Mouse (Mus musculus) cerebellum, postnatal 36 days (tissue): ENCODE data around the gene Pi4ka.

Experiments used
- DNase-seq, 2 experiments: peaks; one replicate each; pipeline ENCODE4 v3.0.0; 2021 to 2022; ENCODE audit warnings: mixed read lengths in 2 of 2

The Pi4ka gene

DNA sequence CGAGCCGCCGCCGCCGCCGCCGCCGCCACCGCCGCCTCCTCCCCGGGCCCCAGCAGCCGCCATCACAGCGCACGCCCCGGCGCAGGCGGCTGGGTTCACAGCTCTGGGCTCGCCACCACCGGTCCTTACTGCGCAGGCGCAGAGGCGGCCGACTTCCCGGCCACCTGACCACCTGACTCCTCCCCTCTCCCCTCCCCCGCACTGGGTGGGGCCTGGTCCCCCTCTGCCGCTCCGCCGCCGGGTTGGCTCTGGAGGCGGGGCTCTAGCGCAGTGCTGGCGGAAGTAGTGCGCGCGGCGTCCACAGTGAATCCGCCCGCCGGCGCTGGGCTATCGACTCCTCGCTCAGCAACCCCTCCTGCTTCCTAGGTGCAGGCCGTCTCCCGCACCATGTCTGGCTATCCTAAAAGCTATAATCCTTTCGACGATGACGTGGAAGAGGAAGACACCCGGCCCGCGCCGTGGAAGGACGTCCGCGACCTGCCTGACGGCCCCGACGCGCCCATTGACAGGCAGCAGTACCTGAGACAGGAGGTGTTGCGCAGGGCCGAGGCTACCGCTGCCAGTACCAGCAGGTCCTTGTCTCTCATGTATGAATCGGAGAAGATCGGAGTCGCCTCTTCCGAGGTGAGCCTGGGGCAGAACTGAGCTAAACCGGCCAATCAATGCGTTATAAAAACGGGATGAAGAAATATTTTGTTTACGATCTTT, at the start of gene Pi4ka, which contains the start of gene Snap29:
Gene Pi4ka, minus strand, starts transcription at position 579 of the 708 bp plus-strand sequence.
Gene Snap29, plus strand, starts transcription at position 251 of the 708 bp plus-strand sequence.
- DNase-seq: peak; percentile 99 to 100

DNA sequence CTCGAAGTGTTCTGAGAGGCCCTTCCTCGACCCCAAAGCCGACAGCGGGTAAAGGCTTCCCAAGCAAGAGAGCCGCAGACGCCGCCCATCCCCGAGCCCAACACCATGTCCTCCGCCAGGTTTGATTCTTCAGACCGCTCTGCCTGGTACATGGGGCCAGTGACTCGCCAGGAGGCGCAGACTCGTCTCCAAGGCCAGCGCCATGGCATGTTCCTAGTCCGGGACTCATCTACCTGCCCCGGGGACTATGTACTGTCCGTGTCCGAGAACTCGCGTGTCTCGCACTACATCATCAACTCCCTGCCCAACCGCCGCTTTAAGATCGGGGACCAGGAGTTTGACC, 46.2 kb upstream of the Pi4ka start:
- DNase-seq: peak; percentile 44 to 57

DNA sequence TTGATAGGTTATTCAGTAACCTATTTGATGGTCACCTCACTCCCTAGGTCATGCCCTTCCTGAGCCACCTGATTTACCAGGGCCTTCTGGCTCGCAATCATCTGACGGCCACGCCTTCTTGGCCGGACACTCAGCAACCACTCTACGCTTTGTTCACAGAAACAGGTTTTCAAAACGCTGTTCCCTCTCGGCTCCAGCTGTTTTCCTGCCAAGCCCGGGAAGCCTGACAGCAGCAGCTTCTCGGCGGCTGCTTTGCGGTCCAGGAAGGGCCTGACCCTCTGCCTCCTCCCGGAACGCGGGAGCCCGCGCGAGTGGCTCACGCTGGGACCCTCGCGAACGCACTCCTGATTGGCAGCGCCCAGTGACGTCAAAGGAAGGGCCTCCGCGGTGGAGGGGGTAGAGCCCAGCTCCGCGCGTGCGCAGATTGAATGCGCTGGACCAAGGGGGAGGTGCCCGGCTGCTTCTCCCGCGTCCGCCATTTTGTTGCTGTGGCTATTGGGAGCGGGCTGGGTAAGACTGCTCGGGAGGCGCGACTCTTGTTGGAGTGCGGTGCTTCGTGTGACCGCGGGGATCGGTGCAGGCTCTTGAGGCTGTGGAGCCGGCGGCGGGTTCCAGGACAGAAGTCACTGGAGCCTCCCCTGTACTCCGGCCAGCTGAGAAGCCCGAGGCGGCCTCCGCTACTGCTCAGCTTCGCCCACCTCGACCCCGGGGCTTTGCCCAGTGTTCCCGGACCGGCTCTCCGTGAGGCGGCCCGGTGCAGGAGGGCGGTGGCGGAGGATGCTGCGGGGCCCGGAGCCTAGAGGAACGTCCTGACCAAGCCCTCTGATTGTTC, 45.6 kb upstream of the Pi4ka start, which contains the start of gene Crkl:
Gene Crkl, plus strand, starts transcription at position 447 of the 832 bp plus-strand sequence.
- DNase-seq: peak; percentile 97 to 98

DNA sequence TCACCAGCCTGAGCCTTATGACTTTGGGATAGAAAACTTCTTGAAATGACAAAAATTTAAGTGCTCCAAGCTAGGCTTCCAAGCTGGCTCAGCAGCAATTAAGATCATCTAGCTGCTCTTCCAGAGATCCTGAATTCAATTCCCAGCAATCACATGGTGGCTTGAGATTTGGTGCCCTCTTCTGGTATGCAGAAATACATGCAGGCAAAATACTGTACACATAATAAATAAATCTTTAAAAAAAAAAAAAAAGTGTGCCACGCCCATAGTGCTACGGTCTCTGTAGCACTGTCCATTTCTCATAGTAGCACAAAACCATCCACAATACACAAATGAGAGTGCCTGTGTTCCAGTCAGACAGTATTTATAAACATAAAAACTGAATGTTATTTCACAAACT, 26.5 kb upstream of the Pi4ka start:
- no peak for DNase-seq

DNA sequence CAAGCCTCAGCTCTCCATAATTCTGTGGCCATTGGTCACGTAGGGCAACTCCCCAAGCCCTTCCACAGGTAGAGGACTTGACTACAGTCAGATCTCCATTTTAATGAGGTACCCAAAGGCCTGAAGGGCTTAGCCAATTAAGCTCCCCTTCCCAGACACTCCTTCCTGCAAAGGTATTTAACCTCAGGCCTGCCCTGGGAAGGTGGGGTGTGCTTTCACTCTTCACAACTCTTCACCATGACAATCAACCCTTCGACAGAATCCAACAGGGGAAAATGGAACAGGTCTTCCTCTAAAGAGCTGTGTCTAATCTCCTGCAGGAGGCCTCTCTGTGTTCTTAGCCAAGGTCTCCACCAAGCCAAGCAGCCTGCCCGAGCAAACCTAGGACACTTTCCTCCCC, 16.9 kb upstream of the Pi4ka start:
- no peak for DNase-seq

DNA sequence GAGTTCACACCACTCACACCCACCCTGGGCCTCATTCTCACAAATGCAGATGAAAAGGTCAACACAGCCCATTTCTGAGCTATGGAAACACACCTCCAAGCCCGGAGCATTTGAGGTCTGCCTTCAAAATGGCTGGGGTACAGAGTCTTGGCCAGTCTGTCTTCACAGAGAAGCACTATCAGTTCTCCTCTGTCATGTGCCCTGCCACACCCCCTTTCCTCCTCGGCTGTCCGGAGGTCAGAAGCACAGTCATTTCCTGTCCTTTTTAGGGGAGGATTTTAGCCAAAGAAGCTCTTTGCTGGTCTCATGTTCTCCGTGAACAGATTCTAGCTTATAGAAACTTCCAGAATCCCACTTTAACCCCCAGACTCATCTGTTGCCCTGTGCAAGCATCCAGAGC, 4.1 kb upstream of the Pi4ka start:
- no peak for DNase-seq

DNA sequence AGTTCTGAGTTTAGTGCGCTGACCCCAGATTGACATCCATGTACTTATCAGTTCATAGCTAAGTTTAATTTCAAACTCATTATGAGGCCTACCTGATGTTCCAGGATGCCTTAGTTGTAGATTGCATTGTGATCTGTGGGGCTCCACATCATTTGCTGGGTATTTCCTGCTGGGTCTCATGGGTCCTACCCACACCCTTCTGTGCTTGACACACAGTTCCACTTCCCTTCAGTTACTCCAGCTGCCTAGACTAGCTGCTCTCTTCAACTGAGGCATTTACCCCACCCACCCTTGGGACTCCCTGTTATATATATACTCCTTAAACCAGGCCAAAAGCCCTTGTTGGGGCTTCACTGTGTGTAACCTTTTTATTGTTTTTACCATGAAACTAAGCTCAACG, 2.9 kb upstream of the Pi4ka start:
- no peak for DNase-seq

DNA sequence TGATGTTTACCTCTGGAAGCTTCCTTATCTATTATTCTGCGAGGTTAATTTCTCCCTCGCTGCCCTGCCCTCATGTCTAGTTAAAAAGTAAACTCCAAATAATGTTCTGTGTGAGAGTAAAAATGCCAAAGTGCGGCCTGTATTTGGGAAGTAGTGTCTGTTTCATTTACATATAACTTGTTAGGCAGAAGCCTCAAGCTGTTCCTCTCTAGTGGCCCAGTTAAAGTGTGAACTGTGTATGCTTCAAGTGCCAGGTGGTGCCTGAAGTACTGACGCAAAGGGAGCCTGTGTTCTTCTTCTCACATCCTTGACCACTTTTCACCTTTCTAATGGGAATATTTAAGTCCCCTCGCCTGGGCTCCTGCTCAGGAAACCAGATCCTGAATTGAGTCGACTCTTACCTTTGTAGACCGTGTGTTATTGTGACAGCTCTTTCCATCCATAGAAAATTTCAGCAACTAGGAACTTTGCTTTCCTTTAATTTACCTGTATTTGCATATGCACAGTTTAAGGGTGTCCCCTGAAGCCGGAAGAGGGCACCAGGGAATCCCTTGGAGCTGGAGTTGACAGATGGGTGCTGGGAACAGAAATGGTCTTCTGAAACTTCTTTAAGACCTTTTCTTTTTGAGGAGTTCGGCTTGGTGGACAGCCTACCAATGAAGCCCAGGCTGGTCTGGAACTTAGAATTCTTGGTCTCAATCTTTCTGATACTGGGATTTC, 558 bp upstream of the Pi4ka start:
- peak in 1 of 2 experiments; percentile 20 for DNase-seq

DNA sequence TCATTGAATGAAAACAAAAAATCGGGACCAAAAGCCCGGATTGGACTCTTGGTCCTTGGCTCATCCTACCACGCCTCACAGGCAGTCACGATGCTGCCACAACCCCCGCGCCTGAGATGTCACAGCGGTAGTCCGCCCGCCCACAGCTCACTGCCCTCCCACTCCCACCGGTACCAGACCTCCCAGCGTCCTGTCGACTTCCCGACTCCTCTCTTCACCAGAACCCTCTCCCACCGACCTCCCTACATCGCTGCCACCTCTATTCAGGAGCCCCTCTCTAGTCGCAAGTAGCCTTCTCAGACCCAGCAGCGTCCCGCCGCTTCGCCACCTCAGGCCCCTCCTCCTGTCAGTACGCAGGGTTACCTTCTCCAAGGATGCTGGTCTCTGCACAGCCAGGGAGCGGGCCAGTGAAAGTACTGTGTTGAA, 830 bp downstream of the Pi4ka start:
- peak; percentile 71 to 72 for DNase-seq

DNA sequence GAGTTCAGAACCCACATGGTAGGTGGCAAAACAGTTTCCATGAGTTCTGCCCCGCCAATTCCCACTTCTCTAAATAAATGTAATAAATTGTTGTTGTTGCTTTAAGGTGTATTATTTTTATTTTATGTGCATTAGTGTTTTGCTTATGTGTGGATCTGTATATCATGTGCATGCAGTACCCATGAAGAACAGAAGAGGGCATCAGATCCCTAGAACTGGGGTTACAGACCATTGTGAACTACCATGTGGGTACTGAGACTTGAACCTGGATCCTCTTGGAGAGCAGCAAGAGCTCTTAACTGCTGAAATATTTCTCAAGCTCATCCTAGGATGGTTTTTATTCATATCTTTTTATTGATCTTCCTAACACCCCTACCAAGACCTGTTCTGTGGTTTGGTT, 3.3 kb downstream of the Pi4ka start:
- DNase-seq: peak in 1 of 2 experiments; percentile 41

DNA sequence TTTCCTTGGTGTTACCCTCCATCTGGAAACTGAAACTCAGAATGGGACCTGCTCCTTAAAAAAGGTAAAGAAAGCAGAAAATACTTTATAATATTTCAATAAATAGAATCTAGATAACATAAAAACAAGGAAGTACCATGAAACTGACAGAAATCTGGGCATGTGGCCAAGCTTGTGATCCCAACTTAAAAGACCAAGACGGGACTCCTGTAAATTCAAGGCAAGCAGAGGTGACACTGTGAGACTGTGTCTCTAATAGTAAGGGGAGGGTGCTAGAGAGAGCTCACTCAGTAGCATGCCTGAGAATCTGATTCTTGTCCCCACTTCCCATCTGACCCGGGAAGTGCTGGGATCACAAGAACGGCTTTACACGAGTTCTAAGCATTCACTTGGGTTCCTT, 13.3 kb downstream of the Pi4ka start:
- DNase-seq: no peak

DNA sequence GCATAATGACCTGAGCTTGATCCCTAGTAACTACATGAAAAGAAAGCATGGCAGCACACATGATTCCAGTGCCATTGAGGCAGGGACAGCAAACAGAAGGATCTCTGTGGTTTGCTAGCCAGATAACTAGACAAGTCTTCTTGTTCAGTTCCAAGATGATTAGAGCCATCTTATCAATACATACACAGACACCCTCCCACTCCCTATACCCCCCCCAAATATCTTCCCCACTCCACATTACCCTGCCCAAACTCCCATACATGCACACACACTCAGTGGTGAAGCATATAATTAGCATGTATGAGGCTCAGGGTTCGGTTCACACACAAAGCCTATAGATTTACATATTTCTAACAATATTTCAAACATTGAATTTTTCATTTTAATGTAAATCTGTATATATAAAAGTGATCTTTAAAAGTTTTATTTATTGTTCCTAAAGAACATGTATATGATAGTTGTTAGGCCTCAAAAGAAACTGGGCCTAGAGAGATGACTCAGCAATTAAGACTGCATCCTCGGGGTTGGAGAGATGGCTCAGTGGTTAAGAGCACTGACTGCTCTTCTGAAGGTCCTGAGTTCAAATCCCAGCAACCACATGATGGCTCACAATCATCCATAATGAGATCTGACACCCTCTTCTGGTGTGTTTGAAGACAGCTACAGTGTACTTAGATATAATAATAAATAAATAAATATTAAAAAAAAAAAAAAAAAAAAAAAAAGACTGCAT, 22.4 kb downstream of the Pi4ka start:
- DNase-seq: no peak

DNA sequence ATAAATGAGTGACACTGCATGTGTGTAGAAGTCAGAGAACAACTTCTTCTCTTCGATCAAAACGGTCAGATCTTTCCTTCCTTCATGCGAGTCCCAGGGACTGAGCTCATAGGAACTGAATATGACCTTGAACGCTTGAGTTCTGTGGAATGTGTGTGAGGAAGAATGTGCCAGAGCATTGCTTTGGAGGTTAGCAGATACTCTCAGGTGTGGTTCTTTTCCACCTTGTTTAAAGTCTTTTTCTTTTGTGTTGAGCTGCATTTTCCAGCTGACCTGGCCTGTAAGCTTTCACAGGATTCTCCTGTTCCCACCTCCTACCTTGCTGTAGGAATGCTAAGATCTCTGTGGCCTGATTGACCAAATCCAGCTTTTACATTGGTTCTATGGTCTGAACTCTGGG, 23.8 kb downstream of the Pi4ka start:
- no peak for DNase-seq

DNA sequence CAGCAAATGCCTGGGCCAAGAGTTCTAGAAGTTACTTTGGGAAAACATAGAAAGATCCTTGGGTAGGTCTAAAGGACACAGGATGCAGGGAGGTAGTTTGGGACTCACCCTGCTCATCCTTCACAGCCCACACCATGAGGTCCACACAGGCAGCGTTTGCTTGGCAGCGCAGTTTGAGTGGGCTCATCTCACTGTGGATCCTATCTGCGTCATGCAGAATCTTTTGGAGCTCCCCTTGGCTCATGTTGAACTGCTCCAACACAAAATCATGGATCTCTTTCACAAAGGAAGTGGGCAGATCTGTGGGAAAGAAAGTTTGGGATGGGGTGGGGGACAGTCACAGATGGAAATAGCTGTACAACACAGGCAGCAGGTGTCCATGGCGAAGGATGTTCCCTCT, 47.3 kb downstream of the Pi4ka start:
- DNase-seq: no peak

DNA sequence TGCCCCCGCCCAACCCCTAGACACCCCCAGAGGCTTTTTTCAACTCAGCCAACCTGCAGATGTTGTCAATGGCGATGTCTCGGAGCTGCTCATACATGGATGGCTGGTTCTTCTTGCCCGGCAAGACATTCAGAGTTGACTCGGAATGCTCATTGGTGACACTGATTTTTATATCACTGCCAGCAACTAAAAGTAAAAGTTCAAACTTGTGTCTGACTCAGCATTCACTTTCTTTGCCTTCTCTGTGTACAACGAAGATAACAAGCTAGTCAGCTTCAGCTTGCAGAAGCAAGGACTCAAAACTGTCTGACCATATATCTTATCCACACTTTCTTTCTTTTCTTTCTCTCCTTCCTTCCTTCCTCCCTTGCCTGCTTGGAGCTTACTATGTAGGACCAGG, 50.1 kb downstream of the Pi4ka start:
- DNase-seq: no peak

DNA sequence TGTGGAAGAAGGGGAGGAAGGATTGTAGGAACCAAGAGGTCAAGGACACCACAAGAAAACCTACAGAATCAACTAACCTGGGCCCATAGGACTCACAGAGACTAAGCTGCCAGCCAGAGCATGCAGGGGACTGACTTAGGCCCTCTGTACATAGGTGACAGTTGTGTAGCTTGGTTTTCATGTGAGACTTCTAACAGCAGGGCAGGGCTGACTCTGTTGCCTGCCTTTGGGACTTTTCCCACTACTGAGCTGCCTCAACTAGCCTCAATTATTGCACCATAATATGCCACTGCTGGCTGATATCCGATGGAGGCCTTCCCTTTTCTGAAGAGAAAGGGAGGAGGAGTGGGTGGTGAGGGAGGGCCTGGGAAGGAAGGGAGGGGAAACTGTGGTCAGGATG, 59.3 kb downstream of the Pi4ka start:
- DNase-seq: no peak

DNA sequence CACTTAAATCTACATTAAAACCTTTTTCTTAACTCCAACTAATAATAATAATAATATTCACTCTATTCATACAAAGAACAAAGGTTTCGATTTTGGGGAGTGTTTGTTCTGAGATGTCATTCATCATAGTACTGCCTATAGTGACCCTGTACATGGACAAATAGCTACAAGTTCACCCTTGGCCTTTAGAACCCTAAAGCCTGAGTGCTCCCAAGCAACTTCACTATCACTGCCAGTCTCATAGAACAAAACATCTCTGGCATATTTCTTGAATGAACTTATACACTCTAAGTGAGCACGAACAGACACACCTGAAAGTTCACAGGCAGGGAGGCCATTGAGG, 60.3 kb downstream of the Pi4ka start:
- DNase-seq: no peak

DNA sequence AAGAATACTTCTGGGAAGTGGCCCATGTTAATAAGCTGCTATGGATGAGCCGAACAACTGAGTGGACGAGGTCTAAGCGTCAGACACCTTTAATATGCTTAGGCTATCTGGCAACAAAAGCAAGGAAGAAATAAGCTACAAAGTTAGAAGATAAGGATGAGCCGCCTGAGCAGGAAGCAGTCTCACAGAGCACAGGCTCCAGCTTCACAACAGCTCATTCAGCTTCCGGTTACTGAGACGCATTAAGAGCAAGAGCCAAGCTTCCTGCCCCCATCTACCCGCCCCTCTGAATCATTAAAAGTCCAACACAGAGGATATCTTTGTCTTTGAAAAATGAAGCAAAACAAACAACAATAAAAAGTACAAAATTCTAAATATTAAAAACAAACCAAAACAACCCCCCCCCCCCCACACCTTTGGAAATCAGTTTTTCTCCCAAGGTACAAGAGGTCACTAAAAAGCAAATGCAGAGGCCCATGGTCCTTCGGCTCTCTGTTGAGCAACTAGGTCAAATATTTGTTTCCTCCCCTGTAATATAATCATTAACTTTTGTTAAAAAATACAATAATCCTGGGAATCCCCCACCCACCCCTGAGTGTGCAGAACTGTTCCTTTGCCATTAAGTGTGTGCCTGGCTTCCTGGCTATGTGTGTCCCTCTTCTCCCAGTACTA, 60.8 kb downstream of the Pi4ka start:
- DNase-seq: no peak

DNA sequence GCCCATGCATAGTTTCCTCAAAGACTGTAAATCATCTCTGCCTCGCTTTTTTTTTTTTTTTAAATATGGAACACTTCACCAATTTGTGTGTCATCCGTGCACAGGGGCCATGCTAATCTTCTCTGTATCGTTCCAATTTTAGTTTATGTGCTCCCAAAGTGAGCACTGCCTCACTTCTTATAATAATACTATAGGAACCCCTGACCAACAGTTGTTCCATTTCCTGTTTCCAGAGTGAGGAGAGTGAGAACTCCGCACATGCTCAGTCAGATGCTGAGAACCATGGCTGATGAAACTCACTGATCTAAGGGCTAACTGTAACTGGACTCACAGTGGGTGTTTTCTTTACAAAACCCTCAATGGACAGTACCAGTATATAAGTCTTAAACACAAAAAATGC, 64.3 kb downstream of the Pi4ka start:
- DNase-seq: no peak

DNA sequence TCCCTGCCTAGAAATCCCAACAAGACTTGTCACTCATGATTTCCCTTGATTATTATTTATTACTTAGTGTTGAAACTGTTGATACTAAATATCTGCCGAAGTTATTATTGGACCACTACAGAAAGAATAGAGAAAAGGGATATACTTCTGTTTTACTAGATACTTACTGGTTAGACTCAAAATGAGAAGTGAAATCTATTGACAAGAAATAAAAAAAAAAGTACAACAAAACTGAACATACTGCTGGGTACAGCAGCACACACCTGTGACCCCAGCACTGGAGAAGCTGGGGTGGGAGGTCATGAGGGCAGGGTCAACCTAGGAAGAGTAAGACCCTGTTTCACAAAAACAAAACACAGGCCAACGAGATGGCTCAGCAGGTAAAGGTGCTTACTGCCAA, 65.4 kb downstream of the Pi4ka start:
- no peak for DNase-seq

DNA sequence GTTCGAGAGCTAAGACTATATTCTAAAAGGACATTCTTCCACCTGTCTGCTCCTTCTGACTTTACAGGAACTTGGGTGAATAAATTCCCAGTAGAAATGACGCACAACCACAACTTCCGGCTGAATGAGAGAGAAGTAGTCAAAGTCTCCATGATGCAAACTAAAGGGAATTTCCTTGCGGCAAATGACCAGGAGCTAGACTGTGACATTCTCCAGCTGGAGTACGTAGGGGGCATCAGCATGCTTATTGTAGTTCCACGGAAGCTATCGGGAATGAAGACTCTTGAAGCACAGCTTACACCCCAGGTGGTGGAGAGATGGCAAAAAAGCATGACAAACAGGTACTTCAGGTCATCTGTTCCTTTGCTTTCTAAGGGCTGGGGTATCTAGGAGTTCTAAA, 66.4 kb downstream of the Pi4ka start:
- no peak for DNase-seq

DNA sequence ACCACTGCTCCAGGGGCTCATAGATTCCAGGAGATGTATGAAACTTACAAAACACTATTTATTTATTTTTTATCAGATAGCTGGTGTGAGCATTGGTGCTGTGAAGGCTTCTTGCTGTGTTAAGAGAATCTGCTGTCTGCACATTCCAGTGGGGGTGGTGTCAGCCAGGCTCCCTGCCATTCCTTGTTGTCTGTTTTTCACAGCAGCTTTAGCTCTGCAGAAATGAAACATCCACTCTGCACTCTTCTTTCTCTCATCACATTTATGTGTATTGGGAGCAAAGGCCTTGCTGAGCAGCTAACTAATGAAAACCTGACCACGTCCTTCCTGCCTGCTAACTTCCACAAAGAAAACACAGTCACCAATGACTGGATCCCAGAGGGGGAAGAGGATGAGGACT, 70.0 kb downstream of the Pi4ka start:
- no peak for DNase-seq
